Comparison of ENCODE assay signal across 8 mouse cellular contexts in the genomic region with DNA sequence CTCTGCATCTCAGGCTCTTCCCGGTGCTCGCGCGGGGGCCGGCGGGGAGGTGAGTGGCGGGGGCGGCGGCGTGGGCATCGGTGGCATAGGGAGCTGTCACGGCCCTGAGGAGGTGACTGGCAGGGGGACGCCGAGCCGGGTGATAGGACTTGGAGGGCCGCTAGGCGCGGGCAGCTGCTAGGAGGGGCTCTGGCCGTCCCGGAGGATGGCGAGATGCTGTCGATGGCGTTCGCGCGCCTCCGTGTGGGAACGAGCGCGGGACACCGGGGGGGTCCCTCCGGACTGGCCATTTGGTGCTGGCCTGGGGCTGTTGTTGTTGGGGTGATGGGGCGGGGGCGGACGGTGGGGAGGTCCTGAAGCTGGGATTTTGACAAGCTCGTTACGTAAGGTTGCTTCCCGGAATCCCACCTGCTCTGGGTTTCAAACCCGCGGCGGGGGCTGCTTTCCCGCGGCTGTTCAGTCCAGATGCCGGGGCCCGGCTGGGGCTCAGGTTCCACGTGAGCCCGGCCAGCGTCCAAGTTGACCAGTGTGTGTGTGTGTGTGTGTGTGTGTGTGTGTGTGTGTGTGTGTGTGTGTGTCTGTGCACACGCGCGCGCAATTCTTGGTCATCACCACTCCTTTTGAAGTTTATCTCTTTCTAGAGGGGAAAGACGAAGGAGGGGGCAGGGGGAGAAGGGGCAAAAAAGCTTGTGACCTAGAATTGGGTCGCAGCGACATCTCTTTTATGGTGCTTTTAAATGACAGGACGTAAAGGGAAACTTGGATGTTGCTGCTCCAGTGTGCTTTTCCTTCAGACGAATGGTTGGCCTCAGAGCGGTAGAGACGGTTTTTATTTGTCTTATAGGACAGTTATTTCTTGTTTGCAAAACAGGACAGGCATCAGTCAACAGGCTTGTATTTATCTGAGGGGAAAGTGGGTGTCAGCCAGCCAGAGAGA. TPM values are rescaled to one million over a fixed set of nuclear protein-coding genes. Genes with fewer than 3 reads are reported as not detected.
DNase-seq lines count a peak whose midpoint lies in the region; ATAC-seq and TF ChIP-seq lines count a peak whose summit lies in the region.

No protein-coding gene starts in this region.

- peak overlapping the region; percentile 82 for H3K27ac ChIP-seq in limb, embryonic 14.5 days (replicated peaks; ENCODE audit: low read depth, low read length)

- ATAC-seq in limb, embryonic 14.5 days (ENCODE audit: low FRiP score, low read depth) = peak; percentile 55
- peak; percentile 18 for ATAC-seq in monocyte, adult 5-6 weeks (replicated peaks; ENCODE audit: insufficient number of reproducible peaks, low FRiP score, low TSS enrichment, poor library complexity, severe bottlenecking)

- peak overlapping the region; percentile 73 for H3K4me2 ChIP-seq in limb, embryonic 14.5 days (replicated peaks; ENCODE audit: low read depth, low read length, severe bottlenecking)

- peak; percentile 58 to 71 for DNase-seq in spleen, postnatal 10 days (ENCODE audit: low spot score in 2 of 2)
- DNase-seq in spleen, adult 12 weeks (ENCODE audit: low spot score) = no peak
- DNase-seq in cerebellum, postnatal 14 days = peak; percentile 77 to 82
- peak; percentile 62 for DNase-seq in gastrocnemius, postnatal 14 days
- DNase-seq in kidney, adult 8-10 months = peak; percentile 28 to 52
- DNase-seq in limb, embryonic 14.5 days (ENCODE audit: low spot score) = peak; percentile 32
- DNase-seq in testis, postnatal 14 days (ENCODE audit: low spot score) = peak; percentile 71

- no peaks in the 10 kb centered on the region for H3K9me3 ChIP-seq in limb, embryonic 14.5 days (ENCODE audit: control insufficient read depth, low read length)

- TF ChIP-seq POLR2A in limb, embryonic 14.5 days (IDR thresholded peaks at IDR 0.05; ENCODE audit: borderline replicate concordance, extremely low read depth, insufficient read depth, insufficient read length) = no peak

- peak overlapping the region; percentile 82 for H3K4me3 ChIP-seq in limb, embryonic 14.5 days (replicated peaks; ENCODE audit: low read length)

- H3K27me3 ChIP-seq in limb, embryonic 14.5 days (ENCODE audit: control insufficient read depth, insufficient read depth, low read length) = no peaks in the 10 kb centered on the region

- H3K9ac ChIP-seq in limb, embryonic 14.5 days (ENCODE audit: low read depth, low read length, severe bottlenecking) = peak overlapping the region; percentile 71

- H3K36me3 ChIP-seq in limb, embryonic 14.5 days (ENCODE audit: control insufficient read depth, insufficient read depth, low read length) = no peaks in the 10 kb centered on the region

- intact Hi-C loops in gastrocnemius, postnatal 14 days (cut with DNase I; ENCODE audit: low total_unique reads) = no loop called here

- peaks cover 10% of the 10 kb centered on the region; the same call in 1 of the 2 replicates for H3K4me1 ChIP-seq in limb, embryonic 14.5 days (ENCODE audit: control insufficient read depth, insufficient read depth, low read length)

- 1% methylated on average over 39 of the region's 59 CpGs for whole genome bisulfite sequencing in limb, embryonic 14.5 days

RNA-seq across cellular contexts. Expression of a gene that starts 0.7 kb away (rescaled TPM):
- total RNA-seq in gastrocnemius, postnatal 14 days (2021) = 1 to 10 TPM; 5.0 to 6.4 TPM
- 9.7 and 10.4 TPM in 2 replicates for polyA plus RNA-seq in limb, embryonic 14.5 days (2012; rRNA removed)
- polyA plus RNA-seq in limb, embryonic 14.5 days (2014; fragmentation: Nextera tagmentation; extraction: Ambion mirVana) = 8.2 and 8.7 TPM in 2 replicates
- 221 to 285 TPM (median 274 TPM) in 3 replicates for total RNA-seq in monocyte, adult 5-6 weeks (2017)

Comparison
In these comparisons a context has a peak if more than half of its experiments do, and no peak if none do; other contexts are left out.
1. RNA of a gene that starts 0.7 kb away (total RNA-seq): 221 to 285 TPM in monocyte, adult 5-6 weeks; 5.0 to 6.4 TPM in gastrocnemius, postnatal 14 days; every median in the first group is over 10 times any median in the second.